Mouse (Mus musculus) CH12.LX (cell line): ENCODE measurements around the gene Rpl18. TPM values are rescaled to one million over a fixed set of nuclear protein-coding genes. Genes with fewer than 3 reads are reported as not detected.
A peak's percentile ranks its signal among the peaks of the same experiment; 100 is the strongest.

Source experiments
- DNase-seq: peaks from one replicate; pipeline ENCODE4 v3.0.0-alpha.2; 2013; ENCODE audit errors: extremely low read depth
- H3K27ac ChIP-seq: 2 replicates; pipeline ENCODE4 v1.5.1; 2012; ENCODE audit warnings: low read depth, mild to moderate bottlenecking, control low read depth, moderate library complexity; ENCODE audit not compliant: insufficient read depth
- H3K27me3 ChIP-seq: replicated peaks from 2 replicates; pipeline ENCODE3; 2012; ENCODE audit warnings: inconsistent platforms
- H3K36me3 ChIP-seq, 2 experiments: replicated peaks in 1 of 2; 2 replicates each; pipeline versions ENCODE3 to v1.6.1; 2012; ENCODE audit warnings: inconsistent platforms in 1 of 2, low read length in 1 of 2, mild to moderate bottlenecking in 1 of 2, mixed read lengths in 1 of 2, moderate library complexity in 1 of 2; ENCODE audit not compliant: control insufficient read depth in 1 of 2, insufficient read depth in 1 of 2
- H3K4me1 ChIP-seq, 2 experiments: 2 replicates each; pipeline ENCODE4 v1.6.1; 2012; ENCODE audit warnings: inconsistent platforms in 1 of 2, moderate library complexity in 1 of 2; ENCODE audit not compliant: insufficient read depth in 2 of 2, control insufficient read depth in 1 of 2
- H3K4me2 ChIP-seq: 2 replicates; pipeline ENCODE4 v1.6.1; 2012; ENCODE audit warnings: low read depth, mild to moderate bottlenecking, control low read depth; ENCODE audit not compliant: poor library complexity, insufficient read depth, severe bottlenecking
- H3K4me3 ChIP-seq, 3 experiments: fragments of 150-350 bp in 1 of 3; sonication (generic) in 1 of 3; replicated peaks in 1 of 3; 2 replicates each; pipeline versions ENCODE3 to v1.5.1; 2011 to 2012; ENCODE audit warnings: low read depth in 2 of 3, low read length in 2 of 3, mild to moderate bottlenecking in 2 of 3, moderate library complexity in 2 of 3, control low read depth in 1 of 3, improper control_type of control experiment in 1 of 3, inconsistent platforms in 1 of 3, mixed read lengths in 1 of 3; ENCODE audit not compliant: poor library complexity in 1 of 3
- H3K79me2 ChIP-seq: replicated peaks from 2 replicates; pipeline ENCODE4 v1.6.1; 2012; ENCODE audit warnings: mild to moderate bottlenecking, moderate library complexity; ENCODE audit not compliant: control insufficient read depth, poor library complexity, insufficient read depth, severe bottlenecking; ENCODE audit errors: extremely low read depth
- H3K9ac ChIP-seq: 2 replicates; pipeline ENCODE4 v1.6.1; 2012; ENCODE audit warnings: low read depth, mild to moderate bottlenecking, control low read depth, moderate library complexity; ENCODE audit not compliant: insufficient read depth
- H3K9me3 ChIP-seq: replicated peaks from 2 replicates; pipeline ENCODE3; 2012; ENCODE audit warnings: low read length, inconsistent platforms, mixed read lengths
- BHLHE40 ChIP-seq: IDR thresholded peaks from 2 replicates; pipeline ENCODE4 v1.6.1; 2011; ENCODE audit warnings: mild to moderate bottlenecking, low read depth, low read length, improper control_type of control experiment
- CHD1 ChIP-seq: IDR thresholded peaks from 2 replicates; pipeline ENCODE4 v1.6.1; 2012; ENCODE audit warnings: low read depth, low read length, improper control_type of control experiment, inconsistent platforms
- CHD2 ChIP-seq: IDR thresholded peaks from 2 replicates; pipeline ENCODE4 v1.6.1; 2011; ENCODE audit warnings: low read length, improper control_type of control experiment
- CTCF ChIP-seq, 2 experiments: IDR thresholded peaks in 1 of 2; conservative IDR thresholded peaks in 1 of 2; 2 replicates each; pipeline ENCODE4 v1.5.1; 2011 to 2012; ENCODE audit warnings: low read depth in 2 of 2, low read length in 2 of 2, improper control_type of control experiment in 1 of 2, inconsistent platforms in 1 of 2, mild to moderate bottlenecking in 1 of 2, moderate library complexity in 1 of 2
- E2F4 ChIP-seq: IDR thresholded peaks from 2 replicates; pipeline ENCODE4 v1.6.1; 2011; ENCODE audit warnings: low read depth, low read length, improper control_type of control experiment; ENCODE audit not compliant: insufficient replicate concordance
- ELF1 ChIP-seq: IDR thresholded peaks from 2 replicates; pipeline ENCODE4 v1.6.1; 2014; ENCODE audit warnings: low read depth, mild to moderate bottlenecking, inconsistent platforms, low read length, improper control_type of control experiment
- EP300 ChIP-seq: IDR thresholded peaks from 2 replicates; pipeline ENCODE4 v1.6.1; 2011; ENCODE audit warnings: low read length, improper control_type of control experiment
- GABPA ChIP-seq: IDR thresholded peaks from 2 replicates; pipeline ENCODE4 v1.6.1; 2012; ENCODE audit warnings: low read depth, low read length, improper control_type of control experiment, inconsistent platforms; ENCODE audit not compliant: insufficient replicate concordance
- IRF4 ChIP-seq: IDR thresholded peaks from 2 replicates; pipeline ENCODE4 v1.6.1; 2014; ENCODE audit warnings: low read depth, mild to moderate bottlenecking, inconsistent platforms, low read length, improper control_type of control experiment
- MAX ChIP-seq: IDR thresholded peaks from 2 replicates; pipeline ENCODE4 v1.6.1; 2011; ENCODE audit warnings: low read length, improper control_type of control experiment
- MAZ ChIP-seq: IDR thresholded peaks from 2 replicates; pipeline ENCODE4 v1.6.1; 2012; ENCODE audit warnings: low read depth, mild to moderate bottlenecking, inconsistent platforms, low read length, improper control_type of control experiment, moderate library complexity
- NELFE ChIP-seq: IDR thresholded peaks from 2 replicates; pipeline ENCODE4 v1.6.1; 2011; ENCODE audit warnings: low read depth, low read length, improper control_type of control experiment
- POLR2A ChIP-seq: IDR thresholded peaks from 2 replicates; pipeline ENCODE4 v1.6.1; 2011; ENCODE audit warnings: low read depth, mild to moderate bottlenecking, improper control_type of control experiment, low read length
- POLR2AphosphoS2 ChIP-seq: IDR thresholded peaks from 2 replicates; pipeline ENCODE4 v1.6.1; 2011; ENCODE audit warnings: low read depth, low read length, improper control_type of control experiment
- RAD21 ChIP-seq: IDR thresholded peaks from 2 replicates; pipeline ENCODE4 v1.6.1; 2011; ENCODE audit warnings: low read depth, mild to moderate bottlenecking, low read length, improper control_type of control experiment, moderate library complexity
- RCOR1 ChIP-seq: conservative IDR thresholded peaks from 2 replicates; pipeline ENCODE4 v1.6.1; 2012; ENCODE audit warnings: low read depth, mild to moderate bottlenecking, inconsistent platforms, low read length, improper control_type of control experiment
- SMC3 ChIP-seq: IDR thresholded peaks from 2 replicates; pipeline ENCODE4 v1.6.1; 2011; ENCODE audit warnings: low read depth, low read length, improper control_type of control experiment
- TBP ChIP-seq: conservative IDR thresholded peaks from 2 replicates; pipeline ENCODE4 v1.6.1; 2011; ENCODE audit warnings: low read depth, low read length, improper control_type of control experiment
- TCF12 ChIP-seq: IDR thresholded peaks from 2 replicates; pipeline ENCODE4 v1.6.1; 2014; ENCODE audit warnings: low read depth, mild to moderate bottlenecking, inconsistent platforms, low read length, improper control_type of control experiment
- UBTF ChIP-seq: IDR thresholded peaks from 2 replicates; pipeline ENCODE4 v1.6.1; 2012; ENCODE audit warnings: low read depth, mild to moderate bottlenecking, inconsistent platforms, low read length, improper control_type of control experiment, moderate library complexity
- ZC3H11A ChIP-seq: IDR thresholded peaks from 2 replicates; pipeline ENCODE4 v1.6.1; 2012; ENCODE audit warnings: low read depth, mild to moderate bottlenecking, inconsistent platforms, low read length, improper control_type of control experiment
- ZKSCAN1 ChIP-seq: IDR thresholded peaks from 2 replicates; pipeline ENCODE4 v1.6.1; 2012; ENCODE audit warnings: low read depth, inconsistent platforms, low read length, improper control_type of control experiment, borderline replicate concordance
- ZNF384 ChIP-seq: IDR thresholded peaks from 2 replicates; pipeline ENCODE4 v1.6.1; 2012; ENCODE audit warnings: low read depth, low read length, improper control_type of control experiment, inconsistent platforms
- dilution Hi-C: fragments of 300-500 bp; cut with MboI; formaldehyde crosslinking; loops from 2 replicates; pipeline ENCODE4 v1.14.3; 2020; ENCODE audit warnings: low sequenced_read_pairs; ENCODE audit not compliant: extremely low pct_unique_long_range_greater_than_20kb, extremely low pct_ligation_motif_present
- in situ Hi-C: fragments of 300-500 bp; cut with MboI; formaldehyde crosslinking; loops from 3 replicates; pipeline ENCODE4 v1.14.3; 2019; ENCODE audit warnings: low sequenced_read_pairs, low pct_ligation_motif_present, low pct_unique_long_range_greater_than_20kb, mixed read lengths
- polyA plus RNA-seq: library from polyadenylated mRNA; unstranded; fragments of >175 nt; gene quantifications from 2 replicates; pipeline ENCODE4 v1.2.1, GENCODE M21; 2012; ENCODE audit warnings: low read depth; ENCODE audit not compliant: insufficient read length
- total RNA-seq, 2 experiments: library from RNA; depleted of rRNA; stranded (reverse); fragments of 300-350 nt in 1 of 2; fragments of >200 nt in 1 of 2; gene quantifications; 2 replicates each; pipeline ENCODE4 v1.2.3; 2012 to 2014

Gene Rpl18
- total and polyA plus RNA-seq, 3 experiments = 2,393 to 3,766 (median 3,204) TPM

DNA sequence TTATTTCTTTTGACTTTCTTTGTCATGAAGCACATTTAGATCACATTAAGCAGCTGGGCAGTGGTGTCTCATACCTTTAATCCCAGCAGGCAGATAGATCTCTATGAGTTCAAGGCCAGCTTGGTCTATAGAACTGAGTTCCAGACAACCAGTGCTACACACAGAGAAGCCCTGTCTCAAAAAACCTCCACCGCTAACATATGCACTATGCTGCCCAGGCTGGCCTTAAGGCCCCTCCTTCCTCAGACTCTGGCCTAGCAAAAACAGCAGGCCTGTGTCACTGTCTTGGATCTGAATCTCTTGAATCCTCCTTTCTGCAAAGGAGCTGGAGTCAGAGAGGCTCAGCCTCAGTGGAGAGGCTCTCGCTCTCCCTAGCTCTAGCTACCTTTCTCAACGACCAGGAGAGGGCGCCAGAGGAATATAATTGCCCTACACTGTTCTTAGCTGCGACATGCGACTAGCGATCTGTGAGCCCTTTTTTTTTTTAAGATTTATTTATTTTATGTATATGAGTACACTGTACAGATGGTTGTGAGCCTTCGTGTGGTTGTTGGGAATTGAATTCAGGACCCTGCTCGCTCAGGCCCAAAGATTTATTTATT lies 24.0 kb downstream of the Rpl18 start:
- H3K27me3 ChIP-seq = peaks cover 8% of the 10 kb centered on the region
- no peak overlapping the region for H3K27ac ChIP-seq
- no peak overlapping the region for H3K4me2 ChIP-seq
- peaks cover 5 to 12% of the 10 kb centered on the region in 2 experiments for H3K4me1 ChIP-seq
- H3K9ac ChIP-seq = no peak overlapping the region
- H3K79me2 ChIP-seq = no peaks in the 10 kb centered on the region
- TF ChIP-seq POLR2A (no peak), TCF12 (no peak), RAD21 (peak; percentile 51), POLR2AphosphoS2 (no peak), IRF4 (no peak), CTCF (conservative IDR thresholded peaks at IDR 0.05 in 1 of 2, IDR thresholded peaks at IDR 0.05 in 1 of 2; ENCODE audit: low read depth in 2 of 2, low read length in 2 of 2) (peak; percentile 32 to 65; a peak in 3 of 4 replicates), TBP (no peak), NELFE (no peak), SMC3 (peak; percentile 53), UBTF (no peak), CHD2 (no peak), ZC3H11A (no peak), RCOR1 (no peak), EP300 (no peak), GABPA (no peak)
- no peaks in the 10 kb centered on the region for H3K36me3 ChIP-seq
- peak; percentile 69 for DNase-seq
- dilution Hi-C loops (no loop called here), in situ Hi-C loops (loop anchor here (10.0 kb wide), 2 partner anchors 186 to 266 kb away; partner anchors contain the start of genes Ccdc114 and Emp3)
- H3K9me3 ChIP-seq = no peaks in the 10 kb centered on the region
- no peak overlapping the region for H3K4me3 ChIP-seq

DNA sequence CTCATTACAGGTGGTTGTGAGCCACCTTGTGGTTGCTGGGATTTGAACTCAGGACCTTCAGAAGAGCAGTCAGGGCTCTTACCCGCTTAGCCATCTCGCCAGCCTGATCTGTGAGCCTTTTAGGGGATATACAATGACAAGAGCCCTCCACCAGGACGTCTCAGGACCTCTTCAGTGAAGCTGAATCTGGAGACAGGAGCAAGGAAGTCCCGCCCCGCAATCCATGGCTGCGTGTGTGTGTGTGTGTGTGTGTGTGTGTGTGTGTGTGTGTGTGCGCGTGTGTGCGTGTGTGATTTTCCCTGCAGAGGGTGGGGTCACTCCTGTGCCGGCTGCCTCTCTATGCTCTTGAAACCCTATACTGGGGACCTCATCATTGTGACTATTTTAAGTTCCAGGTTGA lies 24.6 kb downstream of the Rpl18 start:
- dilution Hi-C loops = no loop called here
- in situ Hi-C loops = loop anchor here (5.0 to 10.0 kb wide), 3 partner anchors 62 to 265 kb away; partner anchors contain the start of genes Ccdc114 and Emp3

More for the DNA sequence above, 24.6 kb downstream of the Rpl18 start:
- Histone ChIP-seq H3K27ac (no peak overlapping the region), H3K4me3 (no peak overlapping the region), H3K9ac (no peak overlapping the region), H3K79me2 (no peaks in the 10 kb centered on the region), H3K4me1 (peaks cover 5 to 12% of the 10 kb centered on the region in 2 experiments), H3K9me3 (no peaks in the 10 kb centered on the region), H3K4me2 (no peak overlapping the region), H3K36me3 (no peaks in the 10 kb centered on the region), H3K27me3 (peaks cover 8% of the 10 kb centered on the region)
- TF ChIP-seq EP300 = no peak
- no peak for TF ChIP-seq MAZ
- TF ChIP-seq MAX = no peak
- TF ChIP-seq SMC3 = no peak
- TF ChIP-seq TBP = no peak
- no peak for TF ChIP-seq RAD21
- TF ChIP-seq UBTF = no peak
- TF ChIP-seq ZKSCAN1 = no peak
- TF ChIP-seq CHD1 = no peak
- TF ChIP-seq POLR2A = no peak
- TF ChIP-seq BHLHE40 = no peak
- TF ChIP-seq CTCF (conservative IDR thresholded peaks at IDR 0.05 in 1 of 2, IDR thresholded peaks at IDR 0.05 in 1 of 2; ENCODE audit: low read depth in 2 of 2, low read length in 2 of 2) = no peak
- no peak for TF ChIP-seq TCF12
- no peak for TF ChIP-seq ZNF384
- no peak for TF ChIP-seq NELFE
- no peak for TF ChIP-seq E2F4
- TF ChIP-seq POLR2AphosphoS2 = no peak
- no peak for TF ChIP-seq ELF1
- no peak for DNase-seq
